Mouse (Mus musculus) CD8-positive naive resting alpha-beta T cell, adult 2 months (primary cell): ENCODE measurements around the gene Shq1.

Experiments used
- DNase-seq, 2 experiments: peaks; one replicate each; pipeline ENCODE4 v3.0.0; 2022; ENCODE audit warnings: low read depth in 2 of 2, low spot score in 2 of 2

Shq1 gene

DNA sequence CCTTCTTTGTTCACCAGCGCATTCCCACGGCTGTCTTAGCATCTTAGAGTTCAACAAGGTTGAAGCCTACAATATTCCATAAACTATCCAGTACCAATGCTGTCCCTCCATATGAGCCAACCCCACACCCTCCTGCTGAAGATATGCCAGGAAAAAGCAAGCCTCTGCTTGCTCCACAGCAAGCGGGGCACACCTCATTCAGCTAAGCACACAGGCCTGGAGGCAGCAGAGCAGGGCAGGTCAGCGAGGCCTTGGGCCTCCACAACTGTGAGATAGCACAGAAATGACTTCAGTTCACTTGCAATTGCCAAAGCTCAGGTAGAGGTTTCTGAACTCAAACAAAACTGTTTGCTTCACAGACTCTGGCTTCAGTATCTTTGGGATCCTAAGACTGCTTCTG lies 64.2 kb downstream of the Shq1 start:
- no peak for DNase-seq

DNA sequence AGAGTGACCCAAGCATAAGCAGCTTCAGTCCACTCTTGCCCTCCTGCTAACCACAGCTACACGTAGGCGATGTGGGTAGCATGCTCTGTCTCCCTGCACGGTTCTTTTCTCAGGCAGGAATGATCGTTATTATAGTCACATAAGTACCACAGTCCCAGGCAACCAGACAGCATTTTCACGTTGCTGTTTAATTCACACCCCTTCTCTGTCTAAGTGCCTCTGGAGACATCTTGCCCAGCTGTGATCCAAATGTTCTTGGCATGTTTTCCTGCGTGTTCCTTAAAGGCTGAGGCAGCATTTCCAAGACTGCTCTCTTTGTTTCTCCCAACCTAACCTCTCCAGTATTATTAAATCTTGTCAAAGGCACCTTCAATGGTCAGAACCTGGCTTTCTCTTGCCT lies 67.3 kb downstream of the Shq1 start:
- no peak for DNase-seq

DNA sequence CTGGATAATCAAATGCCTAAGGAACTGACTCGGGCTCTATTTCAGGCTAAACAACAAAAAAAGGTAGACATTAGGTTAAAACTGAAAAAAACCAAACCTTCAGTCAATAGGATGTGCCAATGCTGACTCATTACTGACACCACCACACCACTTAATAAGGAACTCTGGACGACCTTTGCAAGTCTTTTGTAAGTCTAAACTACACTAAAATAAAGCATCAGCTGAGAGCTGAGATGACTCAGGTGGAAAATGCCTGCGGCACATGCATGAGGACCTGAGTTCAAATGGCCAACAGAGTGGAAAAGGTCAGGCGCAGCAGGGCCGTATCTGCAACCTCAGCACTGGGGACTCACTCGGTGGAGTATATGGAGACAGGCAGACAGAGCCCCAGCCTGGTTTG lies 69.3 kb downstream of the Shq1 start:
- DNase-seq = no peak

DNA sequence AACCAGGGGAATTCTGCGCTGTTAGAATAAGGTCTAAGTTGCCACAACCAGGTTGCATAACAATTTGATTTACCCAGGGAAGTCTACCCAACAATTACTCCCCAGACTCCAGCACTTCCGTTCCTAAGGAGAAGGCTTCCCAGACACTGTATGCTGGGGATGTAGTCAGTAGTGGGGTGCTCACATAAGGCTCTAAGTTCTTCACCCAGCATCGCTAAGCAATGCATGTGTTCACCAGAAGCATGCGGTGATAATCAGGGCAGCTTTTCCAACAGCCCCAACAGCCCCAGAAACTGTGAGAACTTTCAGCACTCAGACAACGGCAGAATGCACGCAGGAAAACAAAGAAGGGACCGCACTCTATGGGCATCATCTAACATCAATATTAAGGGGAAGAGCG lies 77.1 kb downstream of the Shq1 start:
- DNase-seq = no peak

DNA sequence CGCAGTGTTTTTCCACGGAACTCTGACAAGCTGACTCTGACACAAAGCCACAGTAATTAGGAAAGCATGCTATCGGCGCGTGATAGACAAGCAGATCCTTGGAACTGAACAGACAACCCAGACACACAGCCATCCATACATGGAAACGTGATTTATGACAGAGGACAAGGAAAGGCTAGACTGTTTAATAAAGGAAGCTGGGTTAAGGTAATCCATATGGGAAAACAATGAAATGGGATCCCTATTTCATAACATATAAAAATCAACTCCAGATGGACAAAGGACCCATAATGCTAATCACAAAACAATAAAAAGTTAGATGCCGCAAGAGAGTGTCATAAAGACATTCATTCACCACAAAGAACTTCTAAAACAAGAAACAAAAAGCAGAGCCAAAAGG lies 78.0 kb downstream of the Shq1 start:
- DNase-seq = no peak

DNA sequence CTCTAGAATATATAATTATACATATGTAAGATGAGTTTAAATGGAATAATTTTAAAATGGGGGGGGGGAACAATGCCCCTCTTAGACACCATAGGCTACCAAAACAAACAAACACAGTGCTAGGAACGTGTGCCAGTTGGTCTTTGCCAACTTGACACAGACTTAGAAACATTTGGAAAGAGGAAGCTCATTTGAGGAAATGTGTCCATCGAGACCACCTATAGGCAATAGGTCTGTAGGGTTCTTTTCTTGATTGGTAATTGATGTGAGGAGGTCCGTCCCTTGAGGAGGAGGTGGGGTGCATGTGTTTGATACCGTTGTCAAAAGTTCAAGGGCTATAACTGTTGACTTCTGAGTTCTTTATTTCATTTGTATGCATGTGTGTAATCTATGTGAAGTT lies 80.4 kb downstream of the Shq1 start:
- no peak for DNase-seq

DNA sequence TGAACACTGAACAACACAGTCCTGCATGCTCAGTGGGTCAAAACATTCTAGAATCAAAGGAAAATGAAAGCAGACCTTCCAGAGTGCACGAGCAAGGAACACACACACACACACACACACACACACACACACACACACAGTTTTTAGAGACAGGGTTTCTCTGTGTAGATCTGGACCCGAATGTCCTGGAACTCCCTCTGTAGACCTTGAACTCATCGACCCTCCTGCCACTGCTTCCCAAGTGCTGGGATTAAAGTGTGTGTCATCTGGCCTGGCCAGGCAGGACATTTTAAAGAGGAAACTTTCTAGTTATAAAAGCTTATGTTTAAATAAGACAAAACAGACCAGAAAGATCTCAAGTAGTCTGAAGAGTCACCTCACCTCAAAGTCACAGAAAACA lies 82.1 kb downstream of the Shq1 start:
- DNase-seq = no peak

DNA sequence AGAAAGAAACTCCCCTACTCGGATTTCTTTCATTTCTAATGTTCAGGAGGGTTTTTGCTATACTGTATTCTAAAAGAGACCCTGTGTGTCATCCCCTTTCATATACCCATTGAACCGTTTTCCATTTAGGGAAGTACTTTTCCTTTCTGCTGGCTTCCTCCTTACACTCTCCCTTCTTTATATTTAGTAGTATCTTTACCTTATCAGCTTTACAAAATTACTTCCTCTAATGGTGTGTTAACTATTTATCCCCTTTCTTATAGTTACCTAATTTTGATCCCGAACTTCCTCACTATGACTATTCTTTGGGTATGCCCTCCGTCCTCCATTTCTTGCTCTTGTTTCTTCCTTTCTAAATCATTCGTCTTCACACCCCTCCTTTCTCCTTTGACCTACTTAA lies 84.2 kb downstream of the Shq1 start:
- DNase-seq = no peak

DNA sequence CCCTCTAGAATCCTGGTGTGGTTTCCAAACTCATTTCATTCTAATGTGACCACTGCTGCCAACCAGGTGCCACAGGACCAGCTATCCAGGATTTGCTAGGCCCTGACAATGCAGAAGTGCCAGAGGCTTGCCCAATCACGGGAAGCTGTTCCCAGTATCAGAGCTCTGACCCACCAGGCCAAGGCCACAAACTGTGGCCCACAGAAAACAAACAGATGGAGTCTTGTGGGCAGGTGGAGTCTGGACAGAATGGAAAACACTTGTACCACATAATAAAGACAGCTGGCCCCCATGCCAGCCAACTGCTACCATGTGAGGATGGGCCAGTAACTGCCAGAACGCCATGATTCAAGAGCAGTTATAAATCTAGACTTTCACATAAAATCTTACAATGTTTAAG lies 89.0 kb downstream of the Shq1 start:
- DNase-seq = no peak

DNA sequence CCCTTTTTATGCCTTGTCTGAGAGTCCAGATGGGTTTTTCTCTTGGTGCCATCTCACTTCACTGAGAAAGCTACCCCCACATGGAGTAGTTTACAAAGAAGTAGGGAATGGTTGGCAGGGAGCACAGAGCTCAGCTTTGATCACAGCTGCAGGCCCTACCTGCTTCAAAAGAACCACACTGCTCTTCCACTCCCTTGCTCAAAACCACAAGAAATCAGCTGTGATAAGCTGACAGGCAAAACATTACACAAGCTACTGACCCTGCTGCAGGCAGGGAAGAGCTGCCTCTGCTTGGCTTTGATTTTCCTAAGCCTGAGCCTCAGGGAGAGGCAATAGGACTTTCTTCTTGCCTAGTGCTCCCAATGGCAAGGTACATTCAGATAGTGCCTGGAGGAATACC lies 89.9 kb downstream of the Shq1 start:
- DNase-seq = peak in 1 of 2 experiments; percentile 18

DNA sequence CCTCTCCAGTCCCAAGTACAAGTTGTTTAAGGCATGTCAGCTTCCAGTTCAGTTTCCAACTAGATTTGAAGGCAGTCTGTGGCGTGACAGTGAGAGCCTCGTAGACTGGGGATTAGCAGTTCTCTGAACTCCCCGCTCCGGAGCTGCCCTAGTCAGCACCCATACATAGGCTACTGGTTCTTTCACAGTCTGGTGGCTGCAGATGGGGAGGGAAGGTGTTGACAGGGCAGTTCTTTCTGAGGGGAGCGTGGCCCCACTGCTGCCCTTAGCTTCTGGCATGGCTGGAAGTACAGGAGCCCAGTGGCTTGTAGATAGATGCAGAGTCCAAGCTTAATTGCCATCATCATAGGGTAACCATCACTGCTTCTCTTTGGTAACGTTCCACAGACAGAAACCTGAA lies 93.4 kb downstream of the Shq1 start:
- no peak for DNase-seq

DNA sequence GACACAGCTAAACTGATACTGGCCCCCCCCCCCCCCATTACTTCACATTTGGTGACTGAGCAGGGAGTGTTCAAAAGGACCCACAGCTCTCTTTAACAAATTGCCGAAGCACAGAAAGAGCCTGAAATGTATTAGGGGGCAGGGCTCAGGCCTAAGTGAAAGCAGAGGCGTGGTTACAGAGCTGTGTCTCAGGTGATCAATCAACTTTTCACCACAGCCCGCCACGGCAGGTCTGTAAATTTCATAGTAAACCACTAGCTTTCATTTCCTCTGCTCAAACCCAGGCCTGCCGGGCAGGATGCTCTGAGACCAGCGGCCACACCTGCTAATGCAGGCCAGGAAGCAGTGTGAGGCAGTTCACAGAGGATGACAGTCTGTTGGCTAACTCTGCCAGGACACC lies 94.8 kb downstream of the Shq1 start:
- DNase-seq = no peak

DNA sequence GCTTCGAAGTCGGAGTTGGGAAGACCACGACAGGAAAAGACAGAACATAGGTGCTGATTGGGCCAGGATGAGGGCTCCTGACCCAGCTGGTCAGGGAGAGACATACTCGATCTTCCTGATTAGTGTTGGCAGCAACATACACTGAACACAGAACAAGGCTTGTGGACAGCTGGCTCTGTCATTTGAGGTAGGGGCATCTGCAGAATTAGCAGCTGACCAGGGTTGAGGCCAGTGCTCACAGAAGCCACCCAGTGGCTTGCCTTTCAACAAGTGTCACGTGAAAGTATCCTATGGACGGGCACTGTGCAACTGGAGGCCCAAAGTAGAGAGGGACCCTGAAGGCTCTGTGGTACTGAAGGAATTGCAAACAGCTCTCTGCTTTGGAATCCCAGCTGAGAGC lies 104.2 kb downstream of the Shq1 start:
- DNase-seq = no peak

DNA sequence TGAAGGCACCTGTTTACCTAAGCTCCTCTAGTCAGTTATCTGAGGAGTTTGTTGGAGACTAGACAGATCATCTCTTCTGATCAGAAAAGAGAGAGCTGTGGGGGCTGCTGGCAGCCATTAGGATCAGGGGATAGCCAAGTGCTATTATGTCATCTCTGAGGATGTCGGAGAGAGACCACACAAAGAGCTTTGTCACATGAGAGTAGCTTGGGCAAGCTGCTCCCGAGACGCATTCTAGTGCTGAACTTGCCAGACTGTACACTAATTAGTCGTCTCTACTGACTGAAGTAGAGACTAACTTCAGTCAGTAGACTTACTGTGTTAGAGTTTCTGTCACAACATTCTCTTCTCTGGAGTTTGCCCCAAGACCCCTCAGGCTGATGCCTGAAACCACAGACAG lies 106.4 kb downstream of the Shq1 start:
- no peak for DNase-seq

DNA sequence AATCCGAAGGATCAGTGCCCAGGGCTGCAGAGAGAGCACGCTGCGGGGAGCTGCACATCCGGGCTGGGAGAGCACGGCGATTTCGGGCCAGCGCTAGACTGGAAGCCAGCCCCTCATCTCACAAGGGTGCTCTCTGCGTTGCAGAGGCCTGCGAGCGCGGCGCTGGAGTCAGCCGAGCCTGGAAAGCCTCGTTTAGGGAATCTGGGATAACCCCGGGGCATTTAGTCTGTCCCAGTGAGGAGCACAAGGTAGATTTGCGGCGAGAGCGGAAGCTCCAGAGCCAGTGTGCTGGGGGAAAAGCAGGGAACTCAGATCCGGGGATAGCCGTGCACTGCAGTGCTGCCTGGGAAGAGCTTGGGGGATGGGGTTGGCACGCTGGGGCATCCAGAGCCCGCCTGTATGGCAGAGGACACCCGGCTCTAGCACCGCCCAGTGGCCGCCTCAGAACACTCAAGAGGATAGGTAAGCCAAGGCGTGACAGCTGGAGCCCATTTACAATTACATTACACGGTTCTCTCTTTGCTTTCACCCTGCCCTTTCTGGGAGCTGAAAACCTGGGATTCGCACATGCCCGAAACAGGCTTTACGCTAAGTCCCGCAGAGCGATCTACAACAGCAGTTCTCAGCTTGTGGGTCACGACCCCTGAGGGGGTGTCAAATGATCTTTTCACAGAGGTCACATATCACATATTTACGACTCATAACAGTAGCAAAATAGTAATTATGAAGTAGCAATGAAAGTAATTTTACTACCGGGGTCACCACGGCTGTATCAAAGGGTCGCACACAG lies 107.2 kb downstream of the Shq1 start:
- peak; percentile 9 to 17 for DNase-seq

DNA sequence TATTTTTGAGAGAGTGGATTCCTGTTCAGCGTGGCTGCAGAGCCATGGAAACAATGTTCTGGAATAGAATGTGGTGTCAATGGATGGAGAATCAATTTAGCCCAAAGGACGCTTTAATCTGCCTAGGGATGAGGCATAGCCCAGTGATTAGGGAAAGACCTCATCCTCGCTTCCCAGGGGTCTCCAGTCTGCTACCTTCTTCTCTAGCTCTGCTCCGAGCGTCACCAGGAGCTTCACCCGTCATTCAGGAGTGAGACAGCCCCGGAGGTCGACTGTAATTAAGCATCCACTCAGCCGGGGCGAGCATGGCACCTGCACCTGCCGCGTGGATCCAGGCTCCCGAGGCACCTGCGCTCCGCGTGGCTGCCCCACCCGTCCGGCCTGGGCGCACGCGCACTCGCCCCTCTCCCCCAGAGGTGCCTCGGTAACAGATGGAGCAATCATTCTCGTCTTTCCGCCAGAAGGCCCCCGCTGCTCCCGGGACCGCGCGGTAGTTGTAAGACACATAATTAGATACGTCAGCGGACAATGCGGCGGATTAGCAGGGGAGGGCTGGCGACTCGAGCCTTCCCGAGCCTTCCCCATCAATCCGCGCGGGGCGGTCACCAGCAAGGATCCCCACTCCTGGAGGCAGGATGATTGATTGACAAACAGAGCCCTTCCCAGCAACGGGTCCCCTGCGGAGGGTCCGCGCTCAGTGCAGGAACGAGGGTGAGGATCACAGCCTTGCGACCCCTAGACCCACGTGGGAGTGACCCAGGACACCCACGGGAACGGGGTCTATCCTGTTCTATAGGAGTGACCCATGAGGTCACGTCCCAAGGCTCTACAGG lies 108.0 kb downstream of the Shq1 start:
- peak; percentile 9 for DNase-seq

DNA sequence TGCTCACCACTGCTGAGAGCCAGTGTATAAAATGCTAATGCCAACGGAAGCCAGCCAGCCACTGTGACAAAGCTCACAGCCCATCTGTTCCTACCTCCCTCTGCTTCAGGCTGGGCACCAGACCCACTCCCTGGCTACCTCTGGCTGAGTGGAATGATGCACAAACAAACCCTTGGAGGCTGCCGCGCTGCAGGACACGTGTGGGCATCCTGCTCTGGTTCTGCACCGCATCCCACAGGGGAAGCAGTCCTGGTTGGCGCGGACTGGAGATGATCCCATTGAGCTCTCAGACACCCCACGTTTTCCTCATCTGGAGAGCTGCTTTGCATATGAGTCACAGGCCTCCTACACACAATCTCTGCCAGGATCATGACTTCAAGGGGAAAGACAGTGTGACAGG lies 112.9 kb downstream of the Shq1 start:
- no peak for DNase-seq

DNA sequence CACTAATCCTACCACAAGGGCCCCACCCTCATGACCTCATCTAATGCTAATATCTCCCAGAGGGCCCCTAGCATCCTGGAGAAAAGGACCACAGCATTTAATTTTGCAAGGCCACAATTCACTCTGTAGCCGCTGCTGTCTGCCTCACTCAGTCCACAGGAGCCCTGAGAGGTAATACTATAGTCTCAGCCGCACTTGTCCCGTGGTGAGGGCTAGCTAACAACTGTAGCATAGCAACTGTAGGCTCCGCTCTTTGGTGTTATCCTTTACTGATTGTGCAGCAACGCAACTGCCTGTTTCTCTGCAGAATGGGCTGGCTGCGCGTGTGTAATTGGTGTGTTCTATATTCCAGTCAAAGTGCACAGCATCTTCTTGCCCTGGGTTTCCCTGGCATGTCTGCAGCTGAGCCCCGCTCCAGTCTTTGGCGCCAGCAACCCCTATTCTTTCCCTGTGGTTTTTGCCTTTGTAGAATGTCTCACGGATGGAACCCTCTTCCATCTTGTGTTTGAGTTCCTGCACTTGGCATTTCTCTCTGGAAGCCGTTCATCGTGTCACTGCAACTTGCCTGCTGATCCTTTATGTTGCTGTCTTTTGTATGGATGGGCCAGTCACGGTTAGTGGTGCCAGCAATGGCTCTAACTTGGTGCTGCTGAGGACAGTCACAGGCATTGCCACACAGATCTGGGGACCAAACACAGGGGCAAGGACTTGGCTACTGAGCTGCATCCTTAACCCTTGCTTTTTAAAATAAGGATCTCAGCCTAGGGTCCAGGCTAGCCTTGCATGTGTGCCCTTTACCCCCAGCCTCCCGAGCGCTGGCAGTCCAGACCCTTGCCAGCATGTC lies 128.6 kb downstream of the Shq1 start:
- DNase-seq = no peak

DNA sequence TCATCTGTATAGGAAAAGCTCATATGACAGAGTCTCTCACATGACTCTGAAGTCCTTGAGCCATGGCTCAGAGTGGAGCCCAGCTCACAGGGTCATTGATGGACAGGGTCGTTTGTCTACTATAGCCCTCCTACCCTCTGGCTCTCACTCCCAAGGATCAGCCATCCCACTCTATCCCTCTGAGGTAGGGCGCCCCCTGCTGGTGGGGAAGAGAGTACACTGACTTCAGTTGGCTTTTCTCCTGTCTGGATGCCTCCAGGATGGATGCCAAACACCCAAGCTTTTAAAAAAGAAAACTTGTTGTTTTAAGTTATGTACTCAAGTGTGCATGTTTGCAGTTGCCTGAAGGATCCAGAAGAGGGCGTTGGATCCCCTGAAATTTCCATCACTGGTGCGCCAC lies 131.3 kb downstream of the Shq1 start:
- no peak for DNase-seq

DNA sequence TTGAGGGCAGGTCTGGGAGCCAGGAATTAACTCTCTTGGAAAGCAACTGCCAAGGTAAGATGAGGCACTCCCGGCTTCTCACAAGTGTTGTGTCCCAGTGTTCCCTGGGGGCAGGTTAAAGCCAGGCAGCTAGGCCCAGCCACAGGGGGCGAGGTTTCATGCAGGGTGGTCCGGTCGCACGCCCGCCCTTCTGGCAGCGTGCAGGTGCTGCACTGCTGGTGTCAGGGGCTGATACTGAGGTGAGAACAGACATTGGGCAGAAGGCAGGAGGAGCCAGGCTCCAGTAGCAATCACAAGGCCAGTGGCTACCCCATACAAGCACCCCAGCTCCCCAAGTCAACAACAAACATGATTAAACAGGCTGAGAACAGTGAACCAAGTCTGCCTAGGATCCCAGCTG lies 132.4 kb downstream of the Shq1 start:
- DNase-seq = no peak

DNA sequence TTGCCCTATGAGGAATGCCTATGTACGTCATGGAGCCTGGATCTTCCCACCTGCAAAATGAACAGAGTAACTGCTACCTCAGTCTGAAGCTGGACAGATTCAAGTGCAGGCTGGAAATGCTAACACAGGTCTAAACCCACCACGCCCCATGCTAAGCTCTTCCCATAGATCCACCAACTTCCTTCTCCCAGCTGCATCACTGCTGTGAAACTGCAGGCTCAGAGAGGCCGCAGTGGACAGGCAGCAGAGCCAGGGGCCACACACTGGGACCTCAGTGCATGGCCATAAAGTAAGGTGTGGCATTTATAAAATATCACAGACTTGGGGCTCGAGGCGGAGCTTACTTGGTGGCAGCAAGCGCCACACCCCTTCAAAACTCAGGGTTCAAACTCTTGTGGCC lies 133.0 kb downstream of the Shq1 start:
- no peak for DNase-seq

DNA sequence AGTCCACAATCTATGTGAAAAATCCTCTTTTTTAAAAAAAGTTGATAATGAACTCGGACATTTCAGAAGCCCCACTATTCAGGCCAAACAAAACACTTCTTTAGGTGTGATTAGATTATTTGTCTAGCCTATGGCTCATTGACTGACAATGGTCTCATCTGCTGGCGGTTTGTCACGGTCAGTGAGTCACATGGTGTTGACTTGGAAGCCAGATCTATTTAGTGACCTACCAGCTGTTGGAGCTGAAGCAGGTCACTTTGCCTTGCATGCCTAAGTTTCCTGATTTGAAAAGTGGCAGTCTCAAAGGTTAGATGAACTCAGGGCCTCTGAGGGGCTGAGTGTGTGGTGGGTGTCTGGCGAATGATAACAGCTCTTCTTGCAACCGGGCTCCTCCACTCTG lies 133.9 kb downstream of the Shq1 start:
- DNase-seq = no peak
